Mouse (Mus musculus) intestine, postnatal 0 days (tissue): ENCODE results near the gene Zfr. TPM values are rescaled to one million over a fixed set of nuclear protein-coding genes. Genes with fewer than 3 reads are reported as not detected.
A peak's percentile ranks its signal among the peaks of the same experiment; 100 is the strongest.

Source experiments
- ATAC-seq: fragments of 200-750 bp; cut with Nextera tagmentation; 2 replicates; pipeline ENCODE4 v1.8.0; 2017; ENCODE audit warnings: mild to moderate bottlenecking, moderate TSS enrichment, moderate library complexity
- H3K27ac ChIP-seq: fragments of 300-500 bp; sonication (generic); 2 replicates; pipeline ENCODE4 v1.5.1; 2014; ENCODE audit warnings: mild to moderate bottlenecking, low read depth, low read length, moderate library complexity
- H3K27me3 ChIP-seq: fragments of 300-500 bp; sonication (generic); replicated peaks from 2 replicates; pipeline ENCODE4 v1.6.1; 2014; ENCODE audit warnings: low read length, mixed read lengths; ENCODE audit not compliant: control insufficient read depth, insufficient read depth
- H3K36me3 ChIP-seq: fragments of 300-500 bp; sonication (generic); 2 replicates; pipeline ENCODE4 v1.6.1; 2014; ENCODE audit warnings: mild to moderate bottlenecking, moderate library complexity; ENCODE audit not compliant: control insufficient read depth, insufficient read depth
- H3K4me1 ChIP-seq: fragments of 300-500 bp; sonication (generic); replicated peaks from 2 replicates; pipeline ENCODE4 v1.6.1; 2014; ENCODE audit warnings: antibody characterized with exemption, low read length, mixed read lengths; ENCODE audit not compliant: control insufficient read depth, insufficient read depth
- H3K4me2 ChIP-seq: fragments of 300-500 bp; sonication (generic); replicated peaks from 2 replicates; pipeline ENCODE4 v1.6.1; 2014; ENCODE audit warnings: low read depth, mild to moderate bottlenecking, moderate library complexity
- H3K4me3 ChIP-seq: fragments of 300-500 bp; sonication (generic); 2 replicates; pipeline ENCODE4 v1.5.1; 2014; ENCODE audit warnings: low read depth, low read length
- H3K9ac ChIP-seq: fragments of 300-500 bp; sonication (generic); 2 replicates; pipeline ENCODE4 v1.6.1; 2014; ENCODE audit warnings: mild to moderate bottlenecking, low read depth, low read length
- H3K9me3 ChIP-seq: fragments of 300-500 bp; sonication (generic); 2 replicates; pipeline ENCODE4 v1.6.1; 2016; ENCODE audit warnings: mixed run types; ENCODE audit not compliant: control insufficient read depth
- CTCF ChIP-seq: sonication (generic); IDR thresholded peaks from 2 replicates; pipeline ENCODE4 v1.5.1; 2016; ENCODE audit warnings: low read depth, mild to moderate bottlenecking, control low read depth, antibody characterized with exemption, moderate library complexity
- WGBS: fragments of 180-500 bp; shearing (Covaris S2); extraction: QIAGEN DNeasy Blood & Tissue Kit; methylation state at CpG from one replicate; pipeline ENCODE4 v1.1.7; 2014; 5-methylcytosine and 5-hydroxymethylcytosine counted together
- polyA plus RNA-seq: library from polyadenylated mRNA; unstranded; fragments of >200 nt; fragmentation: Nextera tagmentation; extraction: Ambion mirVana; gene quantifications from 2 replicates; pipeline ENCODE4 v1.2.1, GENCODE M21; 2015

Gene Zfr
- polyA plus RNA-seq, 1 experiment from 2014 or later = 47.9 TPM

DNA sequence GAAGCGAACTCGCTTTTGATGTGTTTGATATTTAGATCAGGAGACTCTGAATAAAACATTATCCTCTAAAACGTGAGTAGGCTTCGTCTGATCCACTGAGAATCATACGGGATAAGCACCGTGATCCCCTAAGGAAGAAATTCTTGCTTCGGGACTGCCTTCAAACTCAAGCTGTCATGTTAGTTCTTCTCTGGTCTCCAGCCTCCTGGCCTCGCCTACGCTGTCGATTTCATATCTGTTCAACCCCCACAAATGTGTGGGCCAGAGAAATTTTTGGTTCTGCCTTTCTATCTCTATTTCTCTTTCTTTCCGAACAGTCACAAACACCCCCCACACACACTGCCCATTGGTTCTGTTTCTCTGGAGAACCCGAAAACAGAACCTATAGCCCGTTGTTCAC is 35.3 kb upstream of the Zfr start:
- 92% methylated on average over 13 of the region's 13 CpGs for WGBS
- H3K27ac ChIP-seq = no peak overlapping the region
- H3K4me3 ChIP-seq = no peak overlapping the region
- no peaks in the 10 kb centered on the region for H3K9me3 ChIP-seq
- H3K9ac ChIP-seq = no peak overlapping the region
- H3K27me3 ChIP-seq = no peaks in the 10 kb centered on the region
- no peak for ATAC-seq
- no peak for TF ChIP-seq CTCF
- no peaks in the 10 kb centered on the region for H3K4me1 ChIP-seq
- H3K36me3 ChIP-seq = no peaks in the 10 kb centered on the region
- H3K4me2 ChIP-seq = no peak overlapping the region

DNA sequence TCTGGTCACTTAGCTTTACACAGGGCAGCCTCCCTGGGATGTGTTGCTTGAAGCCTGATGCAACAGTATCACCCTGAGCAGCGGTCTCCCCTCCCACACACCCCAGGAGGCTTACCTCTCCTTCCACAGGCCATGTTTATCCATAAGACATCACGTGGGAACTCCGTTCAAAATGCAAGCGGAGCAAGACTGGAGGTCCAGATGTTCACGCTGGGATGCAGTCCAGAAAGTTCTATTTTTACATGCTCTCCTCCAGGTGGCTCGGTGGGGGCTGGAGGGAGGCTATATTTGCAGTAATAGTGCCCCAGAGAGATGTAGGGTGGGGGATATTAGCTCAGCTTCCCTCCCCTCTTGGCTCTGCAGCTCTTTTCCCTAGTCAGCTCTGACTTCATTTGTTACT is 33.5 kb upstream of the Zfr start:
- no peaks in the 10 kb centered on the region for H3K4me1 ChIP-seq
- no peak for TF ChIP-seq CTCF
- no peak overlapping the region for H3K27ac ChIP-seq
- WGBS = 53% methylated on average over 6 of the region's 6 CpGs
- no peak for ATAC-seq
- no peaks in the 10 kb centered on the region for H3K9me3 ChIP-seq
- no peaks in the 10 kb centered on the region for H3K36me3 ChIP-seq
- H3K4me3 ChIP-seq = no peak overlapping the region
- no peaks in the 10 kb centered on the region for H3K27me3 ChIP-seq
- no peak overlapping the region for H3K9ac ChIP-seq
- H3K4me2 ChIP-seq = no peak overlapping the region

DNA sequence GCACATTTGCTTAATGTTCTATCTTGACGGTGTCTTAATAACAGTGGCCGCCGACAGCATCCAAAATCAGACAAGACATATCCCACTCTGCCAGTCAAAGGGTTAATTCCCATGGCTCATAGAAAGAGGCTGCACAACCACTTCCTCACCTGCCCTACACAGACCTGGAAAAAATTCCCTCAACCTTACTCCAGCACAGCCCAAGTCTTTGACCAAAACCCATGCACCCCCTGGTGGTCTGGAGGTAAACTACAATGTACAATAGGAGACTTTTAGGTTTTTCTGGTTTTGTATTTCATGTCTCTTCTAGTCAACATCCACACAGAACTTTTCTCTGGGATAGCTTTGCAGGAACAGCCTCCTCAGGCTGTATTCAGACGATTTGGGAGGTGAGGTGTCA is 32.8 kb upstream of the Zfr start:
- peak; percentile 86 for TF ChIP-seq CTCF
- H3K27me3 ChIP-seq = no peaks in the 10 kb centered on the region
- H3K4me1 ChIP-seq = no peaks in the 10 kb centered on the region
- ATAC-seq = peak; percentile 47; the same call in 1 of the 2 replicates
- H3K9ac ChIP-seq = no peak overlapping the region
- no peak overlapping the region for H3K4me3 ChIP-seq
- WGBS = 72% methylated on average over 4 of the region's 4 CpGs
- no peak overlapping the region for H3K27ac ChIP-seq
- H3K9me3 ChIP-seq = no peaks in the 10 kb centered on the region
- H3K4me2 ChIP-seq = no peak overlapping the region
- H3K36me3 ChIP-seq = no peaks in the 10 kb centered on the region

DNA sequence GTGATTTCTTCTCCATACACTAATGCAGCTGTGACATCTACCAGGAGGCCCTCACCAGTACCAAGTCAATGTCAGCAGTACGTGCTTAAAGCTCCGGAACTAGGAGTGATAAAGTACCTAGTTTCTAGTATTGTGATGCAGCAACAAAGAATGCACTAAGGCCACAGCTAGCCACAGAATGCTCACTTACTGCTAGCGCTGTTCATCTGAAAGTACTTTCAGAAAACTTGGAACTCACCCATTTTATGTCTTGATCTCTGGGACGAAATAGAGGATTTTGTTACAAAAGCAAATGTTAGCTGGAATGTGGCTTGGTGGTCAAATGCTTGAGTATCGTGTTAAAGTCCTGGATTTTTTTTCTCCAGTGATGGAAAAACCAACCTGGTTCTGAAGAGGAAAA is 30.0 kb upstream of the Zfr start:
- Histone ChIP-seq H3K9ac (no peak overlapping the region), H3K4me1 (no peaks in the 10 kb centered on the region), H3K27me3 (no peaks in the 10 kb centered on the region), H3K36me3 (no peaks in the 10 kb centered on the region), H3K9me3 (no peaks in the 10 kb centered on the region), H3K4me2 (no peak overlapping the region), H3K4me3 (no peak overlapping the region), H3K27ac (no peak overlapping the region)
- no peak for ATAC-seq
- 75% methylated on average over 5 of the region's 5 CpGs for WGBS
- TF ChIP-seq CTCF = no peak

DNA sequence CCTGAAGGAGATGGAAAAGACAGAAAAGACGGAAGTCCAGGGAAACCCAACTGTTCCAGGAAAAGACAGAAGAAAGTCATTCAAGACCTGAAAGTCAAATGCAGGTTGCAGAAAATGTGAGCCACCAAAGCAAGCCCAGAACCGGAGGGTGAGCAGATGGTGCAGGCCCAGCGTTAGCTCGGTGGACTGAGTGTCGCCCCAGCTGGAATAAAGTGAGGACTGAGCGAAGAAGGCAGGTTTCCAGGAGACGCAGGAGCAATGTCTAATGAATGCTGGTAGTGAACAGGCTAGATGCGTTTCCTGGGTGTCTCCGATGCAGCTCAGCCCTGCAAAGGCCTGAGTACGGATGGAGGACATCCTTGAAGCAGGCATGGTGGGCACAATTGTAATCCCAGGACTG is 29.5 kb upstream of the Zfr start:
- H3K4me3 ChIP-seq = no peak overlapping the region
- no peaks in the 10 kb centered on the region for H3K27me3 ChIP-seq
- no peak overlapping the region for H3K27ac ChIP-seq
- no peaks in the 10 kb centered on the region for H3K4me1 ChIP-seq
- H3K4me2 ChIP-seq = no peak overlapping the region
- H3K9me3 ChIP-seq = no peaks in the 10 kb centered on the region
- no peaks in the 10 kb centered on the region for H3K36me3 ChIP-seq
- no peak for ATAC-seq
- 89% methylated on average over 10 of the region's 10 CpGs for WGBS
- no peak for TF ChIP-seq CTCF
- no peak overlapping the region for H3K9ac ChIP-seq

DNA sequence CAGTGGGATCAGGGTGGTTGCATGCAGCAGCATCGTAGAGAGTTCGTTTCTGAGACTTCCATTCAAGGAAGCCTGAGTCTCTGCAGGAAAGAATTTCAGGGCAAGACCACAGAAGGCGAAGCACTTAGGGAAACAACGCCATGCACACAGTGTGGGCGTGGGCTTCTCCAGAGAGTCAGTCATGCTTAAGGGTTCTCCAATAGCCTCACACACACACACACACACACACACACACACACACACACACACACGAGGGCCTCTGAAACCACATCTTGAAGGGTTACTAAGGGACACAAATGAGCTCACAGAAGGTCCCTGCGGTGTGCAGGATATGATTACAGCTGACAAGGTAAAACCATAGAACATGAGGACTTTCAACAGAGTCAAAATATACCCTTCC is 27.5 kb upstream of the Zfr start:
- no peak for ATAC-seq
- Histone ChIP-seq H3K4me1 (no peaks in the 10 kb centered on the region), H3K36me3 (no peaks in the 10 kb centered on the region), H3K27ac (no peak overlapping the region), H3K27me3 (no peaks in the 10 kb centered on the region), H3K4me2 (no peak overlapping the region), H3K9ac (no peak overlapping the region), H3K9me3 (no peaks in the 10 kb centered on the region), H3K4me3 (no peak overlapping the region)
- TF ChIP-seq CTCF = no peak
- 76% methylated on average over 7 of the region's 7 CpGs for WGBS

DNA sequence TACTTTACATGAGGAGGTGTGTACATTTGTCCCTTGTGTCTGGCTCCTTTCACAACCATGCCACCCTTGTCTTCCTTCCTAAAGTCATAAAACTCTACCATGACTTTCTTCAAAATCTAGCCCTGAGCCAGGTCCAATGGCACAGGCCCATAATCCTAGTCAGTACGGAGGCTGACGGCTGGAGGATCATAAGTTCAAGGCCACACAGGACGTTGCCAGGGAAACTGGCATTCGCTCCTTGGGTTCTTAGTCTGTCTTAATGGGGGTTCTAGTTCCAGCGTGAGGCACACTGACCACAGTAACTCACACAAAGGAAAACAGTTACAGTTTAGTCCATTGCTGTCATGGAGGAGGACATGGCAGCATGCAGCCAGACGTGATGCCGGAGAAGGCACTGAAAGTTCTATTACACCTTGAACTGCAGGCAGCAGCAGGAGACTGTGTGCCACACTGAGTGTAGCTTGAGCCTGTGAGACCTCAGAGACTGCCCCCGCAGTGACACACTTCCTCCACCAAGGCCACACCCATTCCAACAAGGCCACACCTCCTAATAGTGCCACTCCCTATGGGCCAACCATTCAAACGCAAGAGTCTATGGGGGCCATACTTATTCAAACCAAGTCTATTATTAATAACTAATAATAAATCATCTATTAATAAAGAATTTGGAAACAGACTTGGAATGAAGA is 26.5 kb upstream of the Zfr start:
- H3K27ac ChIP-seq = no peak overlapping the region
- no peaks in the 10 kb centered on the region for H3K27me3 ChIP-seq
- H3K9ac ChIP-seq = no peak overlapping the region
- H3K36me3 ChIP-seq = no peaks in the 10 kb centered on the region
- ATAC-seq = no peak
- no peaks in the 10 kb centered on the region for H3K4me1 ChIP-seq
- H3K4me3 ChIP-seq = no peak overlapping the region
- H3K9me3 ChIP-seq = no peaks in the 10 kb centered on the region
- no peak overlapping the region for H3K4me2 ChIP-seq
- WGBS = 88% methylated on average over 9 of the region's 9 CpGs
- TF ChIP-seq CTCF = no peak
